Mouse (Mus musculus): ENCODE data around the gene Adam15. TPM values are rescaled to one million over a fixed set of nuclear protein-coding genes. Genes with fewer than 3 reads are reported as not detected.
A peak's percentile ranks its signal among the peaks of the same experiment; 100 is the strongest.

Adam15 gene
- 33.9 and 37.0 TPM in 2 replicates for polyA plus RNA-seq (2015; fragmentation: Nextera tagmentation; extraction: Ambion mirVana)

- H3K27ac ChIP-seq (ENCODE audit: low read depth, low read length), result peak within 1 kb of the TSS; percentile 43
- H3K4me3 ChIP-seq (ENCODE audit: low read depth, low read length), result peak within 1 kb of the TSS; percentile 65
- H3K9me3 ChIP-seq (ENCODE audit: control insufficient read depth), result no peaks in the 10 kb centered on the region
- 1% methylated on average over 58 of the region's 59 CpGs for WGBS
- peaks cover 7% of the 10 kb centered on the region; the same call in 1 of the 2 replicates for H3K4me1 ChIP-seq (replicated peaks; ENCODE audit: control insufficient read depth, insufficient read depth, low read length)
- H3K9ac ChIP-seq (ENCODE audit: low read depth, low read length), result peak within 1 kb of the TSS; percentile 57
- TF ChIP-seq CTCF (IDR thresholded peaks at IDR 0.05; ENCODE audit: low read depth), result no peak
- H3K27me3 ChIP-seq (replicated peaks; ENCODE audit: control insufficient read depth, insufficient read depth, low read length), result no peaks in the 10 kb centered on the region
- peak within 1 kb of the TSS; percentile 100 for H3K4me2 ChIP-seq (replicated peaks; ENCODE audit: low read depth)
- H3K36me3 ChIP-seq (ENCODE audit: control insufficient read depth, insufficient read depth), result peaks cover 11% of the 10 kb centered on the region
- peak; percentile 80 for ATAC-seq
Measured at GRCm38 (mm10) chr3:89349869-89350501, at the start of gene Adam15. Gene Adam15 (minus strand): TSS chr3:89349996.

- TF ChIP-seq CTCF (IDR thresholded peaks at IDR 0.05; ENCODE audit: low read depth), result no peak
- Histone ChIP-seq H3K9me3 (ENCODE audit: control insufficient read depth) (no peaks in the 10 kb centered on the region), H3K27me3 (replicated peaks; ENCODE audit: control insufficient read depth, insufficient read depth, low read length) (no peaks in the 10 kb centered on the region), H3K36me3 (ENCODE audit: control insufficient read depth, insufficient read depth) (peaks cover 5% of the 10 kb centered on the region; the same call in 1 of the 2 replicates), H3K9ac (ENCODE audit: low read depth, low read length) (no peak overlapping the region), H3K4me1 (replicated peaks; ENCODE audit: control insufficient read depth, insufficient read depth, low read length) (no peaks in the 10 kb centered on the region), H3K4me2 (replicated peaks; ENCODE audit: low read depth) (peak overlapping the region; percentile 85), H3K4me3 (ENCODE audit: low read depth, low read length) (peak overlapping the region; percentile 76), H3K27ac (ENCODE audit: low read depth, low read length) (0 out of 2 replicates have a peak overlapping the region, but pooled peaks have one; percentile 97)
- no peak for ATAC-seq
- WGBS, result 4% methylated on average over 4 of the region's 4 CpGs
Measured at GRCm38 (mm10) chr3:89396654-89397005, 46.8 kb upstream of the Adam15 start.

DNA sequence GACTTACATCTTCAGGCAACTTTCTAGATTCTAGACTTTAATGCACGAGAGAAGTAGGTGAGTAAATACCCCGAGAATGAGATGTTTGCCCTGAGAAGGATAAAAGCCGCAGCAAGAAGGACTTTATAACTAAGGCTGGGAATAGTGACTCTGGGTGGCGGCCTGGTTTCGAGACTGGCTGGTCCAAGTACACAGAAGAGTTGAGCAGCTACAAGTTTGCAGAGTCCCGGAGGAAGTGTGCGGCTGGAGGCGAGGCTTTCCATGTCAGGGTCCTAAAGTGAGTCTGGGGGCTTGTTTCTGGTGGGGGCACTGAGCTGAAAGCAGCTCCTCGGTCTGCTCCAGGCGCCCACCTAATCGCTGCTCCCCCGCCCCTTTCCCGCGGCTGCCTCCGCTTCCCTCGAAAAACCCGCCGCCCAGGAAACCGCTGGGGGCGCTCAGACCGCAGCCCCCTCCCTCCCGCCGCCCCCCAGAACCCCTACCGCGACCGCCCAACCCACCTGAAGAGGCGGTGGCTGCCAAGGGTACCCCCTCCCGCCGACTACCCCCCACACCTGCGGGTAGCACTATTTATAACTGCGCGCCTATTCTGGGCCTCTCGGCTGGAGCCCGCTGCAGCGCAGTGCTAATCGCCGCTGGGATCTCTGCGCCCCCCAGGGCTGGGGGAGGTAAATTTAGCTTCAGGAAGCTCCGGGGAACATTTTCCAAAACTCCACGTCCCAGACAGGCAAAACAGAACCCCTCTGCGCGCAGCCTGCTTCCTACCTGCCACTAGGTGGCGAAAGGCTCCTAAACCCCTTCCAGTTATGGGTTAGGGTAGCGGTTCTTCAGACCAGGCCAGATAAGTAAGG is 46.2 kb upstream of the Adam15 start:
- no peaks in the 10 kb centered on the region for H3K9me3 ChIP-seq (ENCODE audit: control insufficient read depth)
- peak overlapping the region; percentile 85 for H3K4me2 ChIP-seq (replicated peaks; ENCODE audit: low read depth)
- H3K27ac ChIP-seq (ENCODE audit: low read depth, low read length), result peak overlapping the region; percentile 97; the same call in 1 of the 2 replicates
- H3K27me3 ChIP-seq (replicated peaks; ENCODE audit: control insufficient read depth, insufficient read depth, low read length), result no peaks in the 10 kb centered on the region
- WGBS, result 1% methylated on average over 42 of the region's 44 CpGs
- H3K4me3 ChIP-seq (ENCODE audit: low read depth, low read length), result peak overlapping the region; percentile 76
- no peak for ATAC-seq
- H3K36me3 ChIP-seq (ENCODE audit: control insufficient read depth, insufficient read depth), result no peaks in the 10 kb centered on the region
- peak overlapping the region; percentile 52 for H3K9ac ChIP-seq (ENCODE audit: low read depth, low read length)
- peak; percentile 91 for TF ChIP-seq CTCF (IDR thresholded peaks at IDR 0.05; ENCODE audit: low read depth)
- no peaks in the 10 kb centered on the region for H3K4me1 ChIP-seq (replicated peaks; ENCODE audit: control insufficient read depth, insufficient read depth, low read length)

GRCm38 (mm10) chr3:89395419-89395805 is 45.6 kb upstream of the Adam15 start:
- peak overlapping the region; percentile 85 for H3K4me2 ChIP-seq (replicated peaks; ENCODE audit: low read depth)
- no peak for TF ChIP-seq CTCF (IDR thresholded peaks at IDR 0.05; ENCODE audit: low read depth)
- H3K27ac ChIP-seq (ENCODE audit: low read depth, low read length), result peak overlapping the region; percentile 97
- H3K9ac ChIP-seq (ENCODE audit: low read depth, low read length), result peak overlapping the region; percentile 67
- H3K4me3 ChIP-seq (ENCODE audit: low read depth, low read length), result peak overlapping the region; percentile 76
- ATAC-seq, result no peak
- no peaks in the 10 kb centered on the region for H3K4me1 ChIP-seq (replicated peaks; ENCODE audit: control insufficient read depth, insufficient read depth, low read length)
- no peaks in the 10 kb centered on the region for H3K36me3 ChIP-seq (ENCODE audit: control insufficient read depth, insufficient read depth)
- H3K9me3 ChIP-seq (ENCODE audit: control insufficient read depth), result no peaks in the 10 kb centered on the region
- 4% methylated on average over 10 of the region's 10 CpGs for WGBS
- H3K27me3 ChIP-seq (replicated peaks; ENCODE audit: control insufficient read depth, insufficient read depth, low read length), result no peaks in the 10 kb centered on the region

- H3K9me3 ChIP-seq (ENCODE audit: control insufficient read depth), result no peaks in the 10 kb centered on the region
- peak; percentile 37 for ATAC-seq
- peak overlapping the region; percentile 67; the same call in 1 of the 2 replicates for H3K9ac ChIP-seq (ENCODE audit: low read depth, low read length)
- peak overlapping the region; percentile 76 for H3K4me3 ChIP-seq (ENCODE audit: low read depth, low read length)
- no peaks in the 10 kb centered on the region for H3K27me3 ChIP-seq (replicated peaks; ENCODE audit: control insufficient read depth, insufficient read depth, low read length)
- peak overlapping the region; percentile 97 for H3K27ac ChIP-seq (ENCODE audit: low read depth, low read length)
- 0 out of 2 replicates have a peak, but pooled peaks have one; percentile 6 for TF ChIP-seq CTCF (IDR thresholded peaks at IDR 0.05; ENCODE audit: low read depth)
- H3K4me1 ChIP-seq (replicated peaks; ENCODE audit: control insufficient read depth, insufficient read depth, low read length), result no peaks in the 10 kb centered on the region
- 0% methylated on average over 12 of the region's 12 CpGs for WGBS
- peak overlapping the region; percentile 85 for H3K4me2 ChIP-seq (replicated peaks; ENCODE audit: low read depth)
- H3K36me3 ChIP-seq (ENCODE audit: control insufficient read depth, insufficient read depth), result no peaks in the 10 kb centered on the region
Measured at GRCm38 (mm10) chr3:89394894-89395256, 45.1 kb upstream of the Adam15 start.
